Mouse (Mus musculus) heart, adult 10 weeks (tissue): ENCODE results near the gene Adcy6. TPM values are rescaled to one million over a fixed set of nuclear protein-coding genes. Genes with fewer than 3 reads are reported as not detected.

Experiments
- polyA plus RNA-seq: library from polyadenylated mRNA; stranded (reverse); fragments of 350-450 nt; fragmentation: Illumina TruSeq; extraction: RNeasy Lipid Tissue Mini Kit (QIAGEN cat#74804); gene quantifications from one replicate; pipeline ENCODE4 v1.2.3, GENCODE M21; 2014; ENCODE audit warnings: low read depth, low replicate concordance

The Adcy6 gene
- polyA plus RNA-seq, result 171 TPM

DNA sequence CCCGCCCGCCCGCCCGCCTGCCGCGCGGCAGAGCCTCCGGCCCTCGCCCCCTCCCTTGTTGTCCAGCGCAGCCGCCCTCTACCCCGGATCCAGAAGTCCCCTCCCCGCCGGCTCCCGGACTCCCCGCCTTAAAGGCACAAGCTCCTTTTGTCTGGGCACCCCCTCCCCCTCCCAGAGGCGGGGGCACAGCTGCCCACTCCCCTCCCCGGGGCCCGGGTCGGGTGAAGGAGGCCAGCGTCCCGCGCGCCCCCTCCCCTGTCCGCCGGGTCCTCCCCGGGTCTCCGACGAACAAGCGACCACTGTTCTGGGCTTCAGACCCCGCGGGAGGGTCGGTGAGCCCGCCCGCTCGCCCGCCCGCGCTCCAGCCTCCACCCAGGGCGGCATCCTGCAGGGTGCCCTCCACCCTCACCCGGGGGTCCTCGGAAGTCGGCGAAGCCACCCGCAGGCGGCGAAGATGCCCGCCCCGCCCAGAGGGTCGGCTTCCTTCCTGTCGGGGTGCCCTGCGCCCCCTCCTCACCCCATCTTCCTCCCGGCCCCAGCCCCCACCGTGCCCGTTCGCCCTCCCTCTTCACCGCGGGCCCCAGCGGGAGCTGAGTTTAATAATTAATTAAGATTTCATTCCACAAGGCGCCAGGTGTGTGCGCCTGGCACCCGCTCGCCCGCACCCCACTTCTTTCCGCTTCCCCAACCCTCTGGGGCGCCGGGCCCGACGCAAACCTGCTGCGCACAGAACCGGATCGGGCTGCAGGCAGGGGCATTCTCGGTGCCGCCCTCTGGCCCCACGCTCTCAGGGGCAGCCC lies at the start of gene Adcy6:
Gene Adcy6 (minus strand): TSS at position 746 of the 800 bp plus-strand sequence.

DNA sequence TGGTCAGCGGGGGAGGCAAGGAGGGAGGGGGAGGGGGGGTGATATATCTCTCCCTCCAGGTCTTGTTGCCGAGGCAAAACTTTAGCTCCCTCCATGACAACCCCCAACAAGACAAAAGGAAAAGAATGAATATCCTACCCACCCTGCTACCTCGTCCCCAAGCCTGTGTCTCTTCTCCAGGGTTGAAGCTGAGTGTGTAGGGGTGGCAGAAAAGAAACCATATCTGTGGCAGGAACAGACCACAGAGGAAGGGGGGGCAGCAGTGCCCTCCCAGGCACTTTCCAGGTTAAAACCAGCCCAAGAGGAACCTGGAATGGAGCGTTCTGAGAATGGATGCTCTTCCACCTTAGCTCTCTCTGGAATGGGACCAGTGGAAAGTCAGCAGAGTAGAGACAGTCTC lies 20.7 kb upstream of the Adcy6 start, which contains the start of gene Cacnb3:
Gene Cacnb3 (plus strand): TSS at position 301 of the 400 bp plus-strand sequence.

DNA sequence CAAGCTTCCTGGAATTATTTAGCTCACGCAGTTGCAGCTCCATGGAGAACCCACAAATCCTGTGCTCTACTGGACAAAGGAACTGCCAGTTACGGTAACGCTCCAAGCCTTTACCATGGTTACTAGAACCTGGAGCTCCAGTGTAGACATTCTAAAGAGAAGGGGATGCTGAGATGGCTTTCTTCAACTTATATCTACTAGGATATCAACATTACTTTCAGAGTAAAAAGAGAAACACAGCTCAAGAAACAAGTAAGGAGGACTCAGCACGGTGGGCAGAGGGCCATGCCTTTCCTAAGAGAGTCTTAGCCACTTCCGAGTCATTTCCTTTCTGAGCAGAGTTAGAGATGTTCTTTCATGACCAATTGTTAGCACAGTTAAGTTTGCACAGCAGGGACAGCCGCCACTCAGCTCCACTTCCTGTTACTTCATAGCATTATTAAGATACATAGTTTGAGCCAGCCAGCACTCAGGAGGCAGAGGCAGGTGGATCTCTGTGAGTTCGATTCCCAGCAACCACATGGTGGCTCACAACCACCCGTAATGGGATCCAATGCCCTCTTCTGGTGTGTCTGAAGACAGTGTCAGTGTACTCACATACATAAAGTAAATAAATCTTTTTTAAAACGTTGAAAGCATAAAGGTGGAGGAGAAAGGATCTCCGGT lies 38.9 kb downstream of the Adcy6 start, which contains the start of the genes Ccnt1 and 4930415O20Rik:
Gene Ccnt1 (minus strand): TSS at position 51 of the 666 bp plus-strand sequence.
Gene 4930415O20Rik (plus strand): TSS at position 132 of the 666 bp plus-strand sequence.

Other genes with a start within 250 kb of the Adcy6 start
- gene Olfr283, start 229.1 kb downstream of the Adcy6 start, polyA plus RNA-seq, result not detected
- not detected for gene Olfr282, start 178.9 kb downstream of the Adcy6 start, polyA plus RNA-seq
- not detected for gene Olfr281, start 157.5 kb downstream of the Adcy6 start, polyA plus RNA-seq
- not detected for gene OR5BS1P, start 140.2 kb downstream of the Adcy6 start, polyA plus RNA-seq
- not detected for gene Lalba, start 127.4 kb downstream of the Adcy6 start, polyA plus RNA-seq
- gene Olfr279, start 117.7 kb downstream of the Adcy6 start, polyA plus RNA-seq, result not detected
- gene Kansl2, start 75.8 kb downstream of the Adcy6 start, polyA plus RNA-seq, result 63.5 TPM
- 17.2 TPM for gene Ccnt1, start 39.2 kb downstream of the Adcy6 start, polyA plus RNA-seq
- gene 4930415O20Rik, start 39.1 kb downstream of the Adcy6 start, polyA plus RNA-seq, result not detected
- 4.8 TPM for gene Cacnb3, start 20.8 kb upstream of the Adcy6 start, polyA plus RNA-seq
- gene Ddx23, start 52.8 kb upstream of the Adcy6 start, polyA plus RNA-seq, result 46.9 TPM
- 2.2 TPM for gene Rnd1, start 67.4 kb upstream of the Adcy6 start, polyA plus RNA-seq
- 1.0 TPM for gene Ccdc65, start 98.1 kb upstream of the Adcy6 start, polyA plus RNA-seq
- 4.5 TPM for gene Fkbp11, start 118.1 kb upstream of the Adcy6 start, polyA plus RNA-seq
- gene Arf3, start 153.1 kb upstream of the Adcy6 start, polyA plus RNA-seq, result 16.7 TPM
- gene Wnt10b, start 168.1 kb upstream of the Adcy6 start, polyA plus RNA-seq, result 0.26 TPM
- not detected for gene Wnt1, start 179.8 kb upstream of the Adcy6 start, polyA plus RNA-seq
- 0.24 TPM for gene Ddn, start 199.4 kb upstream of the Adcy6 start, polyA plus RNA-seq
- 136 TPM for gene Prkag1, start 221.4 kb upstream of the Adcy6 start, polyA plus RNA-seq